Mouse (Mus musculus) G1E (cell line): Measurements from ENCODE around the gene Siah1a. TPM values are rescaled to one million over a fixed set of nuclear protein-coding genes. Genes with fewer than 3 reads are reported as not detected.

ENCODE experiments used
- ATAC-seq: 2 replicates; pipeline ENCODE4 v1.8.0; 2016; ENCODE audit warnings: mild to moderate bottlenecking; ENCODE audit not compliant: insufficient number of reproducible peaks, poor library complexity, low FRiP score, severe bottlenecking; ENCODE audit errors: extremely low read depth
- DNase-seq: peaks from one replicate; pipeline ENCODE4 v3.0.0; 2012; ENCODE audit warnings: low spot score
- H3K27me3 ChIP-seq: 2 replicates; pipeline ENCODE4 v1.6.1; 2012; ENCODE audit warnings: mild to moderate bottlenecking, low read length, inconsistent platforms; ENCODE audit not compliant: insufficient read depth
- H3K36me3 ChIP-seq: replicated peaks from 2 replicates; pipeline ENCODE3; 2012; ENCODE audit warnings: mild to moderate bottlenecking, inconsistent platforms
- H3K4me1 ChIP-seq: 2 replicates; pipeline ENCODE4 v1.6.1; 2012; ENCODE audit warnings: low read depth, low read length, inconsistent platforms, mixed read lengths; ENCODE audit not compliant: insufficient read depth
- H3K4me3 ChIP-seq: 2 replicates; pipeline ENCODE4 v1.5.1; 2012; ENCODE audit warnings: low read depth, mild to moderate bottlenecking, inconsistent platforms, low read length, moderate library complexity, mixed read lengths
- H3K9me3 ChIP-seq: replicated peaks from 2 replicates; pipeline ENCODE4 v1.6.1; 2012; ENCODE audit warnings: inconsistent platforms
- CTCF ChIP-seq: IDR thresholded peaks from 2 replicates; pipeline ENCODE4 v1.5.1; 2012; ENCODE audit warnings: low read depth, low read length, inconsistent platforms, mixed read lengths
- GATA1 ChIP-seq: IDR thresholded peaks from 2 replicates; pipeline ENCODE4 v1.6.1; 2012; ENCODE audit warnings: borderline replicate concordance, low read length, inconsistent platforms, mixed read lengths
- GATA2 ChIP-seq: IDR thresholded peaks from 2 replicates; pipeline ENCODE4 v1.6.1; 2012; ENCODE audit warnings: low read depth, low read length, inconsistent platforms, borderline replicate concordance
- POLR2AphosphoS5 ChIP-seq: IDR thresholded peaks from 2 replicates; pipeline ENCODE4 v1.6.1; 2012; ENCODE audit warnings: low read depth, low read length, inconsistent platforms; ENCODE audit not compliant: insufficient replicate concordance
- TAL1 ChIP-seq: conservative IDR thresholded peaks from 2 replicates; pipeline ENCODE4 v1.6.1; 2012; ENCODE audit warnings: low read depth, low read length, inconsistent platforms, mixed read lengths
- polyA plus RNA-seq: library from polyadenylated mRNA; stranded (reverse); fragments of >175 nt; gene quantifications from 2 replicates; pipeline ENCODE4 v1.2.3, GENCODE M21; 2012
- total RNA-seq, 2 experiments: library from RNA; stranded (forward) in 1 of 2; stranded (reverse) in 1 of 2; fragments of 200-1000 nt in 1 of 2; fragments of >200 nt in 1 of 2; fragmentation: Nextera tagmentation in 1 of 2; gene quantifications; 2 replicates each; pipeline ENCODE4 v1.2.3; 2014 to 2017

The Siah1a gene
- total and polyA plus RNA-seq, 3 experiments = 5.2 to 21.3 (median 21.0) TPM

GRCm38 (mm10) chr8:86726959-86727358, 18.8 kb downstream of the Siah1a start:
- TF ChIP-seq GATA1 = no peak
- no peak for TF ChIP-seq GATA2
- no peak for TF ChIP-seq TAL1
- no peak for TF ChIP-seq POLR2AphosphoS5
- no peak for TF ChIP-seq CTCF
- DNase-seq (no peak), ATAC-seq (no peak)
- no peaks in the 10 kb centered on the region for H3K27me3 ChIP-seq
- H3K4me3 ChIP-seq = no peak overlapping the region
- H3K9me3 ChIP-seq = no peaks in the 10 kb centered on the region
- H3K4me1 ChIP-seq = peaks cover 22% of the 10 kb centered on the region
- H3K36me3 ChIP-seq = peaks cover 42% of the 10 kb centered on the region

DNA sequence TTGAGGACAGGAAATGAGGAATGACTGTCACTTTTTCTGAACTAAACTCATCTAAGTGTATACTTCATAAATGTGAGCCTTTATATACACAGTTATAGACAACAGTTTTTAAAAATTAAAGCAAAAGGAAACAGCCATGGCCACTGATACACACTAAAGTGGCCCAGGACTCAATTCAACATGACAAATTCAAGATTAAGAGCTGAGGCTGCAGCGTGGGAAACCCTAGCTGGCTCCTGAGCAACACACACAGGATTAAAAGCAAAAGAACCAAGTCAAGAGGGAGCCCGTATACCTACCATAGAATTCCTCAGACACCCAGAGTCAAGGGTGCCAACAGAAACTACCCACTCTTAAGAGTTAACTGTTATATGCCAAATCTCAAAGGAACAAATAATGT, 24.2 kb downstream of the Siah1a start:
- Histone ChIP-seq H3K4me3 (no peak overlapping the region), H3K4me1 (peaks cover 14% of the 10 kb centered on the region; the same call in 1 of the 2 replicates), H3K9me3 (no peaks in the 10 kb centered on the region), H3K27me3 (no peaks in the 10 kb centered on the region), H3K36me3 (peaks cover 60% of the 10 kb centered on the region)
- TF ChIP-seq POLR2AphosphoS5 (no peak), CTCF (no peak), GATA2 (no peak), GATA1 (no peak), TAL1 (no peak)
- no peak for ATAC-seq
- no peak for DNase-seq

DNA sequence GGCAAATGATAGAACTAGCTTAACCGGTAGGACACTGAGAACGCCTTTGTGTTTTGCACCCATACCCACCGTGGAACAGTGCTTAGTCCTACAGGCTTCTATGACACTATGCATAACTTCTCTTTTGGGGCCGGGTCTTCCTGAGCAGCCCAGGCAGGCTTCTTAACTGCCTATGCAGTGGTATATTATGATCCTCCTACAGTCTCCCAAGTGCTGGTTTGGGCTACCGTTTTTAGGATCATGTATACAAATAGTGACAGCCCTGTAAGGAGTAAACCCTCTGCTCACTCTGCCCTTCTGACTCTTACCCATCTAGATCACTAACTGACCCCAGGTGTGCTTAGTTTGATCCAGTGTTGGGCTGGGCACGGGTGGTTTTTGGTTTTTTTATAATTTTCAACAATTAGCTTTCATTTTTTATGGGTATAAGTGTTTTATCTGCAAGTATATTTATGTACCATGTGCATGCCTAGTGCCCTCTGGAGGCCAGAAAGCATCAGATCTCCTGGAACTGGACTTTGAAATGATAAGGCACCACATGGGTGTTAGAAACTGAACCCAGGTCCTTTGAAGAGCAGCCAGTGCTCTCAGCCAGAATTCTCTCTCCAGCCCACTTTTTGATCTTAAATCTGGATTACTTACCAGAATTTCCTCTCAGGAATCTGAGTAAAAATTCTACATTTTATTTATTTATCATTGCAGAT, 24.8 kb downstream of the Siah1a start:
- DNase-seq = no peak
- H3K4me1 ChIP-seq = peaks cover 10% of the 10 kb centered on the region; the same call in 1 of the 2 replicates
- TF ChIP-seq GATA2 (no peak), POLR2AphosphoS5 (no peak), GATA1 (no peak), CTCF (no peak), TAL1 (no peak)
- no peak overlapping the region for H3K4me3 ChIP-seq
- H3K36me3 ChIP-seq = peaks cover 64% of the 10 kb centered on the region
- ATAC-seq = no peak
- H3K27me3 ChIP-seq = no peaks in the 10 kb centered on the region
- H3K9me3 ChIP-seq = no peaks in the 10 kb centered on the region

DNA sequence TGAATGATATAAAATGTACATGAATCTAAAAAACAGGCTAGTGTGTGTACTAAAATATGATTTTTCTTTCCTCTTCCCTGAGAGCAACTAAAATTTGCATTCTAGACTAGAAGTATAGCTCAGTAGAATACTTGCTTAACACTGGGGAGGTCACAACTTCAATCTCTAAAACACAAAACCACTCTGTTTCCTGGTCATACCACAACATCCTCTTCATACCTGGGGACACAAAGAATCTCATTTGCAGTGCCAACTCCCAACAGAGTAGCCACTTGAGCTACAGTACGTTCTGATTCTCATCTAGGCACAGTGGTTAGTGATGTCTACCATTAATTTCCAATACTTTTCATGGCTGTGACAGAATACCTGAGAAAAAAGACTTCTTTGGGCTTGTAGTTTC, 26.4 kb downstream of the Siah1a start:
- Histone ChIP-seq H3K4me1 (peaks cover 10% of the 10 kb centered on the region; the same call in 1 of the 2 replicates), H3K27me3 (no peaks in the 10 kb centered on the region), H3K9me3 (no peaks in the 10 kb centered on the region), H3K36me3 (peaks cover 77% of the 10 kb centered on the region), H3K4me3 (no peak overlapping the region)
- ATAC-seq (no peak), DNase-seq (no peak)
- TF ChIP-seq POLR2AphosphoS5 (no peak), CTCF (no peak), TAL1 (no peak), GATA1 (no peak), GATA2 (no peak)

GRCm38 (mm10) chr8:86718332-86718994, 27.3 kb downstream of the Siah1a start:
- H3K36me3 ChIP-seq = peaks cover 82% of the 10 kb centered on the region
- no peak for TF ChIP-seq GATA2
- no peak for TF ChIP-seq TAL1
- no peak for TF ChIP-seq CTCF
- no peak for TF ChIP-seq GATA1
- TF ChIP-seq POLR2AphosphoS5 = no peak
- no peak overlapping the region for H3K4me3 ChIP-seq
- H3K4me1 ChIP-seq = peaks cover 11% of the 10 kb centered on the region; the same call in 1 of the 2 replicates
- no peaks in the 10 kb centered on the region for H3K9me3 ChIP-seq
- DNase-seq = no peak
- H3K27me3 ChIP-seq = no peaks in the 10 kb centered on the region
- no peak for ATAC-seq

DNA sequence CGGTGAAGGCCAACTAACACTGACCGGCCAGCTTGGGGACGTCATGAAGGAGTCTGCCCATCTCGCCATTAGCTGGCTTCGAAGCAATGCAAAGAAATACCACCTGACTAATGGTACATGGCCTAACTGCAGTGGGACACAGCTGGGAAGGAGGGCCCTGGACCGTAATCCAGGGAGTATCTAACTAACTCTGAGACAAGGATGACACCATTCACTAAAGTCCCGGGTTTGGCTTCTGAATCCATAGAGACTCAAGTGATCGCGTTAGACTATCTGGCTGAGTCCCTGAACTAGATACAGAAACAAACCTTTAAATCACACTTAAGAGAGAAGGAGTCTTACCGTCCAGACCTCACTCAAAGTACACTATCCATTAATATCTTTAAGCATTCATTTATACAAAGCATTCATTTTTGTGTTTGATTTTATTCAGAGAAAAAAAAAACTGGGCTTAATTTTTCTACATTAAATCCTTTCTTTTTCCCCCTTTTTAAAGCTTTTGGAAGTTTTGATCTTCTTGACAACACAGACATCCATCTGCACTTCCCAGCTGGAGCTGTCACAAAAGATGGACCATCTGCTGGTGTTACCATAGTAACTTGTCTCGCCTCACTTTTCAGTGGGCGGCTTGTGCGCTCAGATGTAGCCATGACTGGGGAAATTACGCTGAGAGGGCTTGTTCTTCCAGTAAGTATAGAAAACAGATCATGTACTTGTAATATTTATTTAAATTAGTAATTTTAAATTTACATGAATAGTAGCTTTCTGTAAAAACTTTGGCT, 32.1 kb downstream of the Siah1a start:
- DNase-seq = no peak
- peaks cover 90% of the 10 kb centered on the region for H3K36me3 ChIP-seq
- no peak overlapping the region for H3K4me3 ChIP-seq
- H3K4me1 ChIP-seq = peaks cover 41% of the 10 kb centered on the region
- no peak for TF ChIP-seq CTCF
- no peak for TF ChIP-seq GATA2
- no peak for TF ChIP-seq TAL1
- no peak for TF ChIP-seq POLR2AphosphoS5
- no peak for TF ChIP-seq GATA1
- no peak for ATAC-seq
- H3K27me3 ChIP-seq = no peaks in the 10 kb centered on the region
- no peaks in the 10 kb centered on the region for H3K9me3 ChIP-seq
